Mouse (Mus musculus) frontal cortex, postnatal 25 days (tissue): ENCODE measurements around the gene Ankrd34a.
A peak's percentile ranks its signal among the peaks of the same experiment; 100 is the strongest.

Experiments
- DNase-seq, 2 experiments: peaks; one replicate each; pipeline ENCODE4 v3.0.0; 2022; ENCODE audit warnings: low spot score in 2 of 2

The Ankrd34a gene

GRCm38 (mm10) chr3:96596228-96596707 lies at the start of gene Ankrd34a:
Ankrd34a (plus strand) TSS chr3:96596636.
- DNase-seq, result peak; percentile 53 to 65

GRCm38 (mm10) chr3:96546880-96547279 lies 49.6 kb upstream of the Ankrd34a start:
- no peak for DNase-seq

- peak; percentile 72 to 80 for DNase-seq
Measured at GRCm38 (mm10) chr3:96547389-96547960, 49.0 kb upstream of the Ankrd34a start.

- no peak for DNase-seq
Measured at GRCm38 (mm10) chr3:96548824-96549223, 47.6 kb upstream of the Ankrd34a start.

DNA sequence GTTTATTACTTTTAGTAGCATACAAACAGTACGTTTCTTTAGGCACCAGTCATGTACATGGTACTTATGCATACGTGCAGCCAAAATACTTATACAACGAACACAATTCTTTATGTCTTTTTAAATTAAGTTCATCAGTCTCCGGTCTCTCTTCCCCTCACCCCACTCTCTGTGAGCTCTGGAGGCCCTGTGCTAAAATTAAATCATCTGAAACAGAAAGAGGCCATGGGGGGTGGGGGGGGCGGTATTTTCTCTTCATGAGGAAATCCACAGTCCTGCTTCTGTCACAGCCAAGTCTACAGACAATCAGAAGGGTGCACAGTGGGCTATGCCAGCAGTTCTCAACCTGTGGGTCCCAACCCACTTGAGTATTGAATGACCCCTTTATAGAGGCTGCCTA lies 47.1 kb upstream of the Ankrd34a start:
- DNase-seq, result no peak

DNA sequence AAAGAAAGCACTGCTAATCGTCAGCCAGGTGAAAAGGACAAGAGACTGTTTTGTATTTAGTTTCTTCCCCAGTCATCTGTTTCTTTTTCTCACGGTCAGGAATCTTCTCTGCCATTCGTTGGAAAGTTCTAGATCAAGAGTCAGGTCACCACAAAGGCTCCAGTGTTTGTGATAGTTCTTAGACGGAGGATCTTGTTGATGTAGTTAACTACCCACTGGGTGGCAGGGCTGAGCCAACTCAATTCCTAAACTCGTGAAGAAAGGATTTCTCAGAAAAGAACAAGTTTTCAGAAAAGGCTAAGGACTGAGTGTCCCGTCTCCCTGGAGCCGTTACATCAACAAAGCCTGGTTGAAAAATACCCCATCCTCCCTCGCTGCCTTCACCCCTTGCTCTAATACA lies 45.2 kb upstream of the Ankrd34a start:
- DNase-seq, result no peak

GRCm38 (mm10) chr3:96551890-96552289 lies 44.5 kb upstream of the Ankrd34a start:
- DNase-seq, result no peak

GRCm38 (mm10) chr3:96553601-96554000 lies 42.8 kb upstream of the Ankrd34a start:
- no peak for DNase-seq

GRCm38 (mm10) chr3:96554251-96554650 lies 42.2 kb upstream of the Ankrd34a start:
- no peak for DNase-seq

- no peak for DNase-seq
Measured at GRCm38 (mm10) chr3:96555041-96555596, 41.3 kb upstream of the Ankrd34a start.

DNA sequence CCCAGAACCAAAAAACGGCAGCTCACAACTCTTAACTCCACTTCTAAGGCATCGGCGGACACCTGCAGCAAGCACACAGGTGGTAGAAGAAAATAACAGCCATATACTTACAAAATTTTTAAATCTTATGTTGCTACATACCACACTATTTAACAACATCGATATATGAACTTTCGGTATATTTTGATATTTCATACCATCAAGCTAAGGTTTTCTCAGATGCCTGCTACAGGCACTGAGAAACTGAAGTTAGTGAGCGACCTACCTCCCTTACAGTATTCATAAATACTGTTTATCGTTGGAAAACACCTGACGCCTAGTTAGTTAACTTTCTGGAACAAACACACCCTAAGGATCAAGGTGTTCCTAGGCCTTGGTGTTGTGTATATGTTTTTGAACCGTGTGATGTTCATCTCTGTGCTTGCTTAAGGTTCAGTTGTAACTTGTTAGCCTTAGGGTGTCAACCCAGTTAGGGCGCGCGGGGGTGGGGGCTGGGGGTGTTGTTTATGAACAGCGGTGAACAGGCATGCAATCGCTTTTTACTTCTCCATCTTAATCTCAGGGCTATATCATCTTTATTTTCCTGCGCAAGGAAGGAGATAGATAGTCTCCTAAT lies 40.3 kb upstream of the Ankrd34a start:
- no peak for DNase-seq

- no peak for DNase-seq
Measured at GRCm38 (mm10) chr3:96556651-96557635, 39.5 kb upstream of the Ankrd34a start.

DNA sequence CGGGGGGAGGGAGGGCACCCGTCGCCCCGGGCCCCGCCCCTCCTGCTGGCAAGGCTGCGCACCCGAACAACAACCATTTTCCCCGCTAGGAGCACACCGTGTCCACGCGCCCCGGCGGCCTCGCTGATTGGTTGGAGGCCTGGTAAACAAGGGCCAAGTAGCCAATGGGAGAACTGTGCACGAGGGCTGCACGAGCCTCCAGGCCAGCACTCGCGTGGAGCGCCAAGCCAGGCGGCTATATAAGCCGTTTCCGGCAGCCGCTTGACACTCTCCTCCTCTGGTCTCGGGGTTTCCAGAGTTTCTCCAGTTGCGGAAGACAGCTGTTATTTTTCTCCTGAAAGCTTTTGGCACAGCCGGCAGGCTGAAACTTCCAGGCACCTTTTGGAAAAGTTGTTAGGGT lies 38.7 kb upstream of the Ankrd34a start, which contains the start of gene Txnip:
Gene Txnip, plus strand, starts transcription at position 264 of the 400 bp plus-strand sequence.
- DNase-seq, result peak; percentile 87 to 90

GRCm38 (mm10) chr3:96558159-96558558 lies 38.3 kb upstream of the Ankrd34a start:
- DNase-seq, result no peak

- DNase-seq, result no peak
Measured at GRCm38 (mm10) chr3:96558668-96559196, 37.7 kb upstream of the Ankrd34a start.

DNA sequence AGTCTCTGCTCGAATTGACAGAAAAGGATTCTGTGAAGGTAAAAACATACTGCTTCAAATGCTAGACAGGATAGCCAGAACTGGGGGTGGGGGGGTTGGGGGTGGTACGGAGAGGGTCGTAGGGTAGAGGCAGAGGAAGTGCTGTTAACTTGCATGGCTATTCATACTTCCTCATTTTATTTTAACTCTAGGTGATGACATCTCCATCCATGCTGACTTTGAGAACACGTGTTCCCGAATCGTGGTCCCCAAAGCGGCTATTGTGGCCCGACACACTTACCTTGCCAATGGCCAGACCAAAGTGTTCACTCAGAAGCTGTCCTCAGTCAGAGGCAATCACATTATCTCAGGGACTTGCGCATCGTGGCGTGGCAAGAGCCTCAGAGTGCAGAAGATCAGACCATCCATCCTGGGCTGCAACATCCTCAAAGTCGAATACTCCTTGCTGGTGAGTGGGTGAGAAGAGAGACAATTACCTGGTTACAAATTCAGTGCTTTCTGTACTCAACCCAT lies 37.0 kb upstream of the Ankrd34a start:
- DNase-seq, result no peak

GRCm38 (mm10) chr3:96559911-96560850 lies 36.3 kb upstream of the Ankrd34a start:
- no peak for DNase-seq

DNA sequence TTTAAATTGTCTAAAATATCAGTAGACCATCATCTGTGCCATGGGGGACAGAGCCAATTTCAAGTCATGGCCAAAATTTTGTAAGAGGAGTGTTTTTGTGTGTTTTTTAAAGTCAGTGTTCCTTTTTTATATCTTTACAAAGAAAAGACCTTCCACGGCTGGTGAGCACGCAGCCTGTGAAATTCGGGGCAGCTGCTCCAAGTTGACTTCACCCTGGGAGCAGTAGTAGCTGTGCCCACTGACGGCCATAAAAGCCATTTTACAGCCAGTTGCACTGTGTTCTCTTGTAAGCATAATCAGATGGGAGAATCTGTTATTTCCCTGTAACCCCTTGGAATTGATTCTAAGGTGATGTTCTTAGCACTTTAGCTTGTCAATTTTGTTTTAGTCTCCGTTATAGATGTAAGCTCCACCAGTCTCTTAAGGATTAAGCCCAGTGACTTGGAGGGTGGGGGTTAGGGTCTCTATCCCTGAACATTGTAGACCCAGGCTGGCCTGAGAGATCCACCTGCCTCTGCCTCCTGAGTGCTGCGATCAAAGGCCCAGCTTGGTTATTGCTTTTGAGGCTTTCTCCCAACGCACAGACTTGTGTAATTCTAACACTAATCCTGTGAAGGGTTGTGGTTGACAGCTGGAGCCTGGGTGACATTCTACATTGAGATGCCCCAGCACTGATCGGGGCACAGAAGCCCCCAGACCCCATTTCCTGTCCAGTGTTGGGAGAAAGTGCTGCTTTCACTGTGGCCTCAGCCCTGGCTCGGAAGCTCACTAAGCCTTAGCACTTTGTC lies 35.4 kb upstream of the Ankrd34a start:
- no peak for DNase-seq

- no peak for DNase-seq
Measured at GRCm38 (mm10) chr3:96561946-96562681, 34.3 kb upstream of the Ankrd34a start.
